Mouse (Mus musculus) megakaryocyte, embryonic 14.5 days (primary cell): Measurements from ENCODE around the gene Vps8. TPM values are rescaled to one million over a fixed set of nuclear protein-coding genes. Genes with fewer than 3 reads are reported as not detected.

Experiments used
- H3K27me3 ChIP-seq: replicated peaks from 2 replicates; pipeline ENCODE3; 2012; ENCODE audit warnings: inconsistent platforms
- H3K36me3 ChIP-seq: replicated peaks from 2 replicates; pipeline ENCODE3; 2012; ENCODE audit warnings: low read length, inconsistent platforms, mixed read lengths
- H3K4me1 ChIP-seq: 2 replicates; pipeline ENCODE4 v1.6.1; 2012; ENCODE audit warnings: inconsistent platforms
- H3K4me3 ChIP-seq: replicated peaks from 2 replicates; pipeline ENCODE3; 2012; ENCODE audit warnings: moderate library complexity, mild to moderate bottlenecking, inconsistent platforms
- H3K9me3 ChIP-seq: 2 replicates; pipeline ENCODE4 v1.6.1; 2012; ENCODE audit warnings: inconsistent platforms
- FLI1 ChIP-seq: IDR thresholded peaks from 2 replicates; pipeline ENCODE4 v1.6.1; 2012; ENCODE audit warnings: low read length, inconsistent platforms, mixed read lengths
- GATA1 ChIP-seq: IDR thresholded peaks from 3 replicates; pipeline ENCODE4 v1.6.1; 2012; ENCODE audit warnings: mixed read lengths, low read length, inconsistent platforms, borderline replicate concordance
- polyA plus RNA-seq: library from polyadenylated mRNA; stranded (reverse); fragments of >175 nt; gene quantifications from 2 replicates; pipeline ENCODE4 v1.2.3, GENCODE M21; 2012; ENCODE audit warnings: low replicate concordance; ENCODE audit not compliant: insufficient read depth

Vps8 gene
- polyA plus RNA-seq, 1 experiment = 73.6 TPM

DNA sequence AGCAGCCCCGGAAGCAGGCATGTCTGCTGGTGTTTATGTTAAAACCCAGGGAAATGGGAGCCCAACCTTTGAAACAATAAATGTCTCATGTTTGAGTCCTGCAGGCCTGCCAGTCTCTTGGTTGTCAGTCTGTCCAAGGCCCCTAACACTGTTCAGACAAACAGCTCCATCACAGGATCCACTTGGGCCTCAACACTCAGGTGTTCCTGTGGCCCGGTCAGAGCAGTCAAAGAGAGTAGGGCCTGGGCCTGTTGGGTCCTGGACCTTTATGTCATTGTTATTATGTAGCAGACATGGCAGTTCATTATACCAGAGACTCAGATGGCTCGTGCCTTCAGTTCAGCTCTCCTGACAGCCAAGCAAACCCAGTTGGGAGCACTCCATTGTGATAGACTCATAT, 221.7 kb downstream of the Vps8 start:
- H3K36me3 ChIP-seq = peaks cover 85% of the 10 kb centered on the region
- TF ChIP-seq GATA1 = no peak
- peaks cover 66% of the 10 kb centered on the region for H3K4me1 ChIP-seq
- no peaks in the 10 kb centered on the region for H3K9me3 ChIP-seq
- no peaks in the 10 kb centered on the region for H3K27me3 ChIP-seq
- no peak overlapping the region for H3K4me3 ChIP-seq

DNA sequence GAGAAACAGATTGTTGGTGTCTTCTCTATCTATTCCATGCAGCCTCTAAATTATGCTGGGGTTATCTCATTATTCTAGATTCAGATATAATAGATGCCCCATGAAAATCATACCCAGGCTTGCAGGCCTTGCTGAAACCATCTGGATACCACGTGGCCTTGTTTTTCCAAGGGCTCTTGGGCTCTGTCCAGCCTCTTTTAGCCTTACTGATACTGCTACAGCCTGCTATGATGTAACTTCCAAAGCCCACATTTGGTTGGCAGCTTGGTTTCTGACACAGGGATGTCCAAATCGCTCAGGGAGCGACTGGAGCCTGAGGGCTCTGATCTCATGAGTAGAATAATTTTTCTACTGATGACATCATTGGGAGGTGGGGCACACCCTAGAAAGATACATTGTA, 223.0 kb downstream of the Vps8 start:
- no peaks in the 10 kb centered on the region for H3K27me3 ChIP-seq
- peaks cover 73% of the 10 kb centered on the region for H3K36me3 ChIP-seq
- H3K4me1 ChIP-seq = peaks cover 53% of the 10 kb centered on the region
- H3K4me3 ChIP-seq = no peak overlapping the region
- TF ChIP-seq GATA1 = no peak
- no peaks in the 10 kb centered on the region for H3K9me3 ChIP-seq

DNA sequence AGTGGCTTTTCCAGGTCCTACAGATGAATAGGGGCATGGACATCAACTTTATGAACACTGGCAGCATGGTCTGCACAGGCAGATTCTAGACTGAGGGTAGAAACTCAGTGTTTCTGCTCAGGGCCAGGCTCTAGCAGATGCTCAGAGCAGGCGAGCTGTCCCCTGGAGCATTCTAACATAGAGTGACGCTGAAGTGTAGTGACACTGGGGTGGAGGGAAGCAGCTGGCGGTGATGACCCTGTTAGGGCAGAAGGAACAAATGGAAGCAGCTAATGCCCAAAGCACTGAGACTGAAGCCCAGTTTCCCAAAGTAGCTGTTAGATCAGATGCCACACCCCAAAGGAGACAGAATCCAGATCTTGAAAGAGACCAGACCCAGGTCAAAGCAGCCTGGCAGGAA, 223.6 kb downstream of the Vps8 start:
- Histone ChIP-seq H3K4me1 (peaks cover 53% of the 10 kb centered on the region), H3K9me3 (no peaks in the 10 kb centered on the region)

DNA sequence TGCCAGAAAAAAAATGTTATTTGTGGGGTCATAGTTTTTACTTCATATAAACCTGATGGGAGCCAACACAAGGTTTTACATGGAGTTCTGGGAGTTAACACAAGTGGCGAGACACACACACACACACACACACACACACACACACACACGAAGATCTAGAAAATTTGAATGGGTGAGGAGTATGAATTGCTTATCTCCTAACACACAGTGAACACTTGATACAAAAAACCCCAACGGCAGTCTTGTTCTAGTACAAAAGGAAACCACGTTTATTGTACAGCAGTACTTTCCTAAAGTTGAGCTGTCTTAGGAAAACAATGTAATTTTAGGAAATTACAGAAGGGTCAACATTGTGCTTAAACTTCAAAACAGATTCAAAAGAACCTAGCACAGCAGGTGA, 225.9 kb downstream of the Vps8 start:
- Histone ChIP-seq H3K4me3 (no peak overlapping the region), H3K9me3 (no peaks in the 10 kb centered on the region), H3K27me3 (peaks cover 2% of the 10 kb centered on the region), H3K4me1 (peaks cover 34% of the 10 kb centered on the region), H3K36me3 (peaks cover 58% of the 10 kb centered on the region)
- TF ChIP-seq FLI1 = no peak
- TF ChIP-seq GATA1 = no peak

More for the DNA sequence above, 223.6 kb downstream of the Vps8 start:
- TF ChIP-seq FLI1 (no peak), GATA1 (no peak)
- H3K4me3 ChIP-seq = no peak overlapping the region
- H3K36me3 ChIP-seq = peaks cover 71% of the 10 kb centered on the region
- no peaks in the 10 kb centered on the region for H3K27me3 ChIP-seq

DNA sequence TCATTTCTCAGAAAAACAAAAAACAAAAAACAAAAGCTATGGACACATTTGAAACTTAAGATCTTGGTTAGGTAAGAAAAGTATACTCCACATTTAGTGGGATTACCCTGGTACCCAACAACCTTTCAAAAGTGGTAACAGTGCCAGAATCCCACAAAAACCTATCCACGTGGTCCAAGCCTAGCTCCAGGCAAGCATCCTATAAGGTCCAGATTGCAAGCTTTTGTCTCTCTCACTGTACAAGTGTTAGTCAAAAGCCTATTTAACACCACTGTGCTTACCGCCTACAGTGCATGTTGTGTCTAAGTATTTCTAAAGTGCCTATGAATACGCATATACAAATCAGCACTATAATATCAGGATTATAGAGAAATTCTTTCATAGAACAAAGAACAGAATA, 227.4 kb downstream of the Vps8 start:
- no peak for TF ChIP-seq GATA1
- TF ChIP-seq FLI1 = no peak
- Histone ChIP-seq H3K9me3 (no peaks in the 10 kb centered on the region), H3K27me3 (peaks cover 2% of the 10 kb centered on the region), H3K4me3 (no peak overlapping the region), H3K4me1 (peaks cover 26% of the 10 kb centered on the region), H3K36me3 (peaks cover 43% of the 10 kb centered on the region)

DNA sequence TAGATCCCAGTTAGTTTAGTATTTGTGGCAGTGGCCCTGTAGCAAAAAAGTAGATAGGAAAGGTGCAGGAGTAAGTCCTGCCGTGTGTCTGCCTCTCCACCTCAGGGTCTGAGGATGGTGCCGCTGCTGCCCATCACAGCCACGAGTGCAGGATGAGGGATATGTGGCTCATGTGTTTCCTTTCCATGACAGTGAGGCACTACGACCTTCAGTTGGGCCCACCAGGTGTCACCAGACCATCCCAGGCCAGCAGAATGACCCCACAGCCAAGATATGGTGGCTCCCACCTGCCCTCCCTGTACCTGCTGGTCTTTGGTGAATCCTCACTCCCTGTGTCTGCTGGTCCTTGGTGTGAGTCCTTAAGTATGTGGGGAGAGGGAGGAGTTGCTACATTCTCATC, 228.2 kb downstream of the Vps8 start:
- H3K9me3 ChIP-seq = no peaks in the 10 kb centered on the region
- peaks cover 24% of the 10 kb centered on the region for H3K4me1 ChIP-seq
- TF ChIP-seq GATA1 (no peak), FLI1 (no peak)
- H3K36me3 ChIP-seq = peaks cover 35% of the 10 kb centered on the region
- H3K4me3 ChIP-seq = peak overlapping the region; percentile 5
- peaks cover 2% of the 10 kb centered on the region for H3K27me3 ChIP-seq

DNA sequence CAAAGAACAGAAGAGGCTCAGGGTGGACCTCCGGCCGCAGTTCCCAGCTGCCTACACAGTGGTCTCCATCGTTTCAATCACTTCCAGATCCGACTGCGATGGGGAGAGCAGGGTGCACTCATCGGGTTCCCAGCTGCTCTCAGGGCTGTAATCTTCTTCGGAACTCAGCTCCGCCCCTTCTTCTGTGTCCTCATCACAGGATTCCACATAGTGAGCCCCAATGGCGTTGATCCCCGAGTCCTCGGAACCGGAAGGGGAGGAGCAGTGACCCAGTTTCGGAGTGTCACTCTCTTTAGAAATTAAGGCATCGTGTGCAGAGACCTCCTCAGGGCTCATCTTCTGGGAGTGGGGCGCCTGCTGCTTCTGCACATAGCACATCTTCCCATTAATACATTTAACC, 230.2 kb downstream of the Vps8 start:
- H3K4me1 ChIP-seq = peaks cover 22% of the 10 kb centered on the region
- peaks cover 7% of the 10 kb centered on the region; the same call in 1 of the 2 replicates for H3K9me3 ChIP-seq
- H3K4me3 ChIP-seq = no peak overlapping the region
- H3K36me3 ChIP-seq = peaks cover 18% of the 10 kb centered on the region
- H3K27me3 ChIP-seq = peaks cover 2% of the 10 kb centered on the region
- TF ChIP-seq GATA1 = no peak
- TF ChIP-seq FLI1 = no peak

DNA sequence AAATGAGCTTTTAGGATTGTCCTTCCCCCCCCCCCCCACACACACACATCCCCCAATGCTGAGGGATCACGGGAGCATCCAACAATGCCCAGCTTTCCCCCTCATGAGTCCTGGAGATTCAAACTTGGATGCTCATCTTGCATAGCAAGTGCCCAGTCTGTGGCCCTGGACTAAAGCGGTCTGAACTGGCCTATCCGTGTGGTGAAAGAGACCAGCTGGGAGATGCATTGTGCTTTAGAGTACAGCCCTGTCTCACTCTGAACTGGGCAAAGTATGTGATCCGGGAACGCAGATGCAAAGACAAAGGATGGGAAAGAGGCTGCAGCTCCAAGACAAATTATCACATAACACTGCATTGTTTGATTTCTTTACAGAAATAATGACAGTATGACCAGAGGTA, 231.5 kb downstream of the Vps8 start:
- Histone ChIP-seq H3K27me3 (peaks cover 2% of the 10 kb centered on the region), H3K4me1 (peaks cover 14% of the 10 kb centered on the region), H3K36me3 (peaks cover 16% of the 10 kb centered on the region), H3K9me3 (peaks cover 7% of the 10 kb centered on the region; the same call in 1 of the 2 replicates), H3K4me3 (no peak overlapping the region)
- no peak for TF ChIP-seq FLI1
- no peak for TF ChIP-seq GATA1

DNA sequence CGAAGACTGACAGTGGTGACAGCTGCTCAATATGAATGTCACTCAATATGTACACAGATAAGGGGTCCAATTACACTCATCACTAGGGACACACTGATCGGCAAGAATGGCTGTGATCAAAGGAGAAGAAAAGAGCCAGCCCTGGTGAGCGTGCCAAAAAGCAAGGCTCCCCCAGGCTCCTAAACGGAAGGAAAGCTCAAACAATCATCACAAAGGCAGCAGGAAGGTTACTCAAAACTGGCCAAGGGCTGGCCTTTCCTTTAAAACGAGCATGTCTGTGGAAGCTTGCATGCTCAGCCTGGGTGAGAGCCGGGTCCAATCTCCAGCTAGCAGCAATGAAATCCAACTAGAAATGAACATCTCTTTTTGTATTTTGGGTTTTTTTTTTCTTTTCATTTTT, 232.4 kb downstream of the Vps8 start:
- Histone ChIP-seq H3K4me3 (no peak overlapping the region), H3K27me3 (peaks cover 2% of the 10 kb centered on the region), H3K9me3 (peaks cover 7% of the 10 kb centered on the region; the same call in 1 of the 2 replicates), H3K4me1 (peaks cover 23% of the 10 kb centered on the region), H3K36me3 (peaks cover 16% of the 10 kb centered on the region)
- no peak for TF ChIP-seq GATA1
- no peak for TF ChIP-seq FLI1

DNA sequence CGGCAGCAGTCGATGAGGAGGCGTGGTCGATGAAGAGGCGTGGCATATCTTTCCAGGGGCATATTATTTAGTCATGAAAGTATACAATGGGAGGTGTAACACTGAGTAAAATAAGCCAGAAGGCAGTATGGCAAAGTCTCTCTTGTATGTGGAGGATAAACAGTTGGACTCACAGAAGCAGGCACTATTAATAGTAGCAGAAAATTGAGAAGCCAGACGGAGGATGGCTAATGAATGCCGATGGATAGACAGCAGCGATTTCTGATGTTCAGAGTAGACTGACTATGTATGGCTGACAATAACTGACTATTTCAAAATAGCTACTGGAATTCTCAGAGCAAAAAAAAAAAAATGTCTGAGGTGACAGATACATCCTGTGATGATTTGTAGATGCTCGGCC, 233.0 kb downstream of the Vps8 start:
- Histone ChIP-seq H3K36me3 (peaks cover 16% of the 10 kb centered on the region), H3K4me3 (no peak overlapping the region), H3K27me3 (peaks cover 2% of the 10 kb centered on the region), H3K4me1 (peaks cover 25% of the 10 kb centered on the region), H3K9me3 (peaks cover 10% of the 10 kb centered on the region; the same call in 1 of the 2 replicates)
- TF ChIP-seq FLI1 (no peak), GATA1 (no peak)

DNA sequence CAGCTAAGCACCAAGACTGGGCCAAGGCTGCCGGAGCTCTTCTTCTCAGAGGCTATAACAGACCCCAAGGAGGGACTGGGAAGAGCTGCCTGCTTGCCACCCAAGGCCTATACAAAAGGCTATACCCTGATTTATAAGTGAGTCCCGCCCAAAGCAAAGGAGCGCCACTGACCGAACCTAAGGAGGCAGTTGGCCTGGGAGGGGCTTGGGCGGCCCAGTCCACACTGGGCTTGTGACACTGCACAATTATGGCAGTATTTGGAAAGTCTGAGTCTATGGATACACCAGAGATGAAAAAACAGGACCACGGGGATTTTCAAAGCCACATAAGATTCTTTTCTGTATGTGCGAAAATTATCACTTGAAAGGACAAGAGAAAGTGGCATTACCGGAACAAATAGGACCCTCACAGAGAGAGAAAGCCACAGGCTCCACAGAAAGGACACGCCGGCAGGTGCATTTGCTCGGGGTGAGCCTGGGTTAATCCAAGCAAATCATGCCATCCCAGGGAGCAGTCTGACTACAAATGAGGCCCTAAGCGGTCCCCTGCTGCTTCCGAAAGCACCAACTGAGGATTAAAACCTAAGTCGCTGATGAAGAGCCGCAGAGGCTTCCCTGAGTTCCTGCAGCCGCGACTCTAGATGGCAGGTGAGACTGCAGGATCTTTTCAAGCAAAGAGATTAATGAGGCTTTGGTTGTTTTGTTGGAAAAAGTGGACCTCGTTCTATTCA, 241.9 kb downstream of the Vps8 start:
- no peak for TF ChIP-seq FLI1
- Histone ChIP-seq H3K27me3 (peaks cover 5% of the 10 kb centered on the region), H3K4me1 (peaks cover 12% of the 10 kb centered on the region; the same call in 1 of the 2 replicates), H3K4me3 (no peak overlapping the region), H3K36me3 (no peaks in the 10 kb centered on the region), H3K9me3 (peaks cover 17% of the 10 kb centered on the region)
